Mouse (Mus musculus) forebrain, postnatal 0 days (tissue): ENCODE measurements around the gene Gemin4. TPM values are rescaled to one million over a fixed set of nuclear protein-coding genes. Genes with fewer than 3 reads are reported as not detected.

Experiments
- ATAC-seq: fragments of 200-750 bp; cut with Nextera tagmentation; 2 replicates; pipeline ENCODE4 v1.8.0; 2017; ENCODE audit warnings: mild to moderate bottlenecking, moderate library complexity
- DNase-seq: peaks from one replicate; pipeline ENCODE4 v3.0.0-alpha.2; 2015
- H3K27ac ChIP-seq: fragments of 300-500 bp; sonication (generic); 2 replicates; pipeline ENCODE4 v1.5.1; 2014; ENCODE audit warnings: low read depth, mild to moderate bottlenecking, antibody characterized with exemption, low read length, moderate library complexity, mixed read lengths
- H3K27me3 ChIP-seq: fragments of 300-500 bp; sonication (generic); 2 replicates; pipeline ENCODE4 v1.6.1; 2014; ENCODE audit warnings: mild to moderate bottlenecking, low read length, mixed read lengths; ENCODE audit not compliant: insufficient read depth
- H3K36me3 ChIP-seq: fragments of 300-500 bp; sonication (generic); 2 replicates; pipeline ENCODE4 v1.6.1; 2014; ENCODE audit warnings: mild to moderate bottlenecking, moderate library complexity; ENCODE audit not compliant: insufficient read depth
- H3K4me1 ChIP-seq: fragments of 300-500 bp; sonication (generic); 2 replicates; pipeline ENCODE4 v1.6.1; 2014; ENCODE audit warnings: antibody characterized with exemption; ENCODE audit not compliant: insufficient read depth
- H3K4me2 ChIP-seq: fragments of 300-500 bp; sonication (generic); 2 replicates; pipeline ENCODE4 v1.6.1; 2014; ENCODE audit warnings: low read depth, mild to moderate bottlenecking, moderate library complexity
- H3K4me3 ChIP-seq: fragments of 300-500 bp; sonication (generic); 2 replicates; pipeline ENCODE4 v1.5.1; 2014; ENCODE audit warnings: low read depth, low read length, mixed read lengths
- H3K9ac ChIP-seq: fragments of 300-500 bp; sonication (generic); 2 replicates; pipeline ENCODE4 v1.6.1; 2014; ENCODE audit warnings: mild to moderate bottlenecking
- H3K9me3 ChIP-seq: fragments of 300-500 bp; sonication (generic); 2 replicates; pipeline ENCODE4 v1.6.1; 2016; ENCODE audit warnings: low read length
- CTCF ChIP-seq: sonication (generic); IDR thresholded peaks from 2 replicates; pipeline ENCODE4 v1.5.1; 2016; ENCODE audit warnings: antibody characterized with exemption, control low read depth, low read depth
- WGBS: fragments of 180-500 bp; shearing (Covaris S2); extraction: QIAGEN DNeasy Blood & Tissue Kit; methylation state at CpG from one replicate; pipeline ENCODE4 v1.1.7; 2014; 5-methylcytosine and 5-hydroxymethylcytosine counted together
- polyA plus RNA-seq: library from polyadenylated mRNA; unstranded; fragments of >200 nt; fragmentation: Nextera tagmentation; extraction: Ambion mirVana; gene quantifications from 2 replicates; pipeline ENCODE4 v1.2.1, GENCODE M21; 2015
- total RNA-seq: library from RNA; depleted of rRNA; stranded (reverse); fragments of >200 nt; gene quantifications from 2 replicates; pipeline ENCODE4 v1.2.3, GENCODE M21; 2014

The Gemin4 gene
- total and polyA plus RNA-seq, 2 experiments from 2014 or later = 8.7 to 12.2 TPM

GRCm38 (mm10) chr11:76256129-76256528 is 38.7 kb upstream of the Gemin4 start:
- Histone ChIP-seq H3K27ac (no peak overlapping the region), H3K4me1 (no peaks in the 10 kb centered on the region), H3K4me3 (no peak overlapping the region), H3K4me2 (no peak overlapping the region), H3K9me3 (no peaks in the 10 kb centered on the region), H3K36me3 (peaks cover 2% of the 10 kb centered on the region), H3K9ac (no peak overlapping the region), H3K27me3 (no peaks in the 10 kb centered on the region)
- TF ChIP-seq CTCF = no peak
- ATAC-seq = no peak
- WGBS = 62% methylated on average over 5 of the region's 5 CpGs
- DNase-seq = no peak

- no peaks in the 10 kb centered on the region for H3K4me1 ChIP-seq
- DNase-seq = peak; percentile 60
- no peak overlapping the region for H3K9ac ChIP-seq
- no peak overlapping the region for H3K27ac ChIP-seq
- no peak overlapping the region for H3K4me3 ChIP-seq
- no peaks in the 10 kb centered on the region for H3K9me3 ChIP-seq
- H3K27me3 ChIP-seq = no peaks in the 10 kb centered on the region
- 32% methylated on average over 4 of the region's 4 CpGs for WGBS
- ATAC-seq = peak; percentile 53
- no peak for TF ChIP-seq CTCF
- H3K4me2 ChIP-seq = no peak overlapping the region
- H3K36me3 ChIP-seq = peaks cover 8% of the 10 kb centered on the region
Measured at GRCm38 (mm10) chr11:76255431-76256001, 38.1 kb upstream of the Gemin4 start.

- DNase-seq = no peak
- 87% methylated on average over 4 of the region's 4 CpGs for WGBS
Measured at GRCm38 (mm10) chr11:76253918-76254264, 36.4 kb upstream of the Gemin4 start.

GRCm38 (mm10) chr11:76253145-76253917 is 35.9 kb upstream of the Gemin4 start:
- Histone ChIP-seq H3K27me3 (no peaks in the 10 kb centered on the region), H3K9me3 (no peaks in the 10 kb centered on the region), H3K4me3 (no peak overlapping the region), H3K9ac (no peak overlapping the region), H3K27ac (no peak overlapping the region), H3K4me1 (no peaks in the 10 kb centered on the region), H3K4me2 (no peak overlapping the region), H3K36me3 (peaks cover 30% of the 10 kb centered on the region)
- TF ChIP-seq CTCF = peak; percentile 96
- DNase-seq (peak; percentile 93), ATAC-seq (peak; percentile 91)
- WGBS = 51% methylated on average over 5 of the region's 5 CpGs

More at GRCm38 (mm10) chr11:76253918-76254264, 36.4 kb upstream of the Gemin4 start:
- Histone ChIP-seq H3K27ac (no peak overlapping the region), H3K36me3 (peaks cover 24% of the 10 kb centered on the region), H3K4me3 (no peak overlapping the region), H3K4me2 (no peak overlapping the region), H3K9ac (no peak overlapping the region), H3K27me3 (no peaks in the 10 kb centered on the region), H3K9me3 (no peaks in the 10 kb centered on the region), H3K4me1 (no peaks in the 10 kb centered on the region)
- no peak for TF ChIP-seq CTCF
- no peak for ATAC-seq

- Histone ChIP-seq H3K9ac (no peak overlapping the region), H3K9me3 (no peaks in the 10 kb centered on the region), H3K27me3 (no peaks in the 10 kb centered on the region), H3K4me1 (no peaks in the 10 kb centered on the region), H3K27ac (no peak overlapping the region), H3K36me3 (peaks cover 30% of the 10 kb centered on the region), H3K4me3 (no peak overlapping the region), H3K4me2 (no peak overlapping the region)
- WGBS = 50% methylated on average over 3 of the region's 3 CpGs
- DNase-seq (no peak), ATAC-seq (no peak)
- TF ChIP-seq CTCF = no peak
Measured at GRCm38 (mm10) chr11:76252036-76252435, 34.6 kb upstream of the Gemin4 start.

- WGBS = 50% methylated on average over 2 of the region's 2 CpGs
- peaks cover 30% of the 10 kb centered on the region for H3K36me3 ChIP-seq
- TF ChIP-seq CTCF = 0 out of 2 replicates have a peak, but pooled peaks have one; percentile 21
Measured at GRCm38 (mm10) chr11:76247239-76247638, 29.8 kb upstream of the Gemin4 start.

GRCm38 (mm10) chr11:76246439-76246838 is 29.0 kb upstream of the Gemin4 start:
- DNase-seq = no peak
- H3K4me1 ChIP-seq = peaks cover 6% of the 10 kb centered on the region; the same call in 1 of the 2 replicates
- no peak overlapping the region for H3K4me3 ChIP-seq
- H3K27me3 ChIP-seq = no peaks in the 10 kb centered on the region
- no peak overlapping the region for H3K27ac ChIP-seq
- H3K9ac ChIP-seq = no peak overlapping the region
- no peak for ATAC-seq
- H3K4me2 ChIP-seq = no peak overlapping the region
- no peaks in the 10 kb centered on the region for H3K9me3 ChIP-seq
- no peak for TF ChIP-seq CTCF
- H3K36me3 ChIP-seq = peaks cover 30% of the 10 kb centered on the region

More at GRCm38 (mm10) chr11:76247239-76247638, 29.8 kb upstream of the Gemin4 start:
- Histone ChIP-seq H3K4me1 (peaks cover 6% of the 10 kb centered on the region; the same call in 1 of the 2 replicates), H3K9ac (no peak overlapping the region), H3K27me3 (no peaks in the 10 kb centered on the region), H3K9me3 (no peaks in the 10 kb centered on the region), H3K27ac (no peak overlapping the region), H3K4me2 (no peak overlapping the region), H3K4me3 (no peak overlapping the region)
- ATAC-seq (no peak), DNase-seq (no peak)
